Mouse (Mus musculus): ENCODE data around the gene Spsb2. TPM values are rescaled to one million over a fixed set of nuclear protein-coding genes. Genes with fewer than 3 reads are reported as not detected.

Gene Spsb2
- total RNA-seq, 1 experiment, result 10.1 TPM

- TF ChIP-seq MAFK (IDR thresholded peaks at IDR 0.05; ENCODE audit: insufficient read depth, low read depth, low read length) (no peak), ZNF384 (IDR thresholded peaks at IDR 0.05; ENCODE audit: low read depth, low read length) (no peak), HCFC1 (IDR thresholded peaks at IDR 0.05; ENCODE audit: borderline replicate concordance, insufficient read depth, low read length) (no peak), CHD2 (IDR thresholded peaks at IDR 0.05; ENCODE audit: low read depth, low read length) (no peak), ZC3H11A (IDR thresholded peaks at IDR 0.05; ENCODE audit: borderline replicate concordance, low read depth, low read length) (no peak)
- H3K36me3 ChIP-seq (ENCODE audit: control insufficient read depth, insufficient read depth, low read length, poor library complexity, severe bottlenecking), result no peaks in the 10 kb centered on the region
- no peak overlapping the region for H3K27ac ChIP-seq (ENCODE audit: insufficient read depth, low read depth, low read length, poor library complexity, severe bottlenecking)
- H3K9me3 ChIP-seq (ENCODE audit: control insufficient read depth, insufficient read depth, low read depth, low read length), result no peaks in the 10 kb centered on the region
- in situ Hi-C loops (cut with MboI; ENCODE audit: low sequenced_read_pairs in 2 of 2, unreplicated experiment in 2 of 2), result no loop called here
- no peak for DNase-seq (ENCODE audit: low read depth, low spot score)
- peaks cover 3 to 23% of the 10 kb centered on the region in 2 experiments for H3K4me1 ChIP-seq (ENCODE audit: control insufficient read depth in 2 of 2, insufficient read depth in 2 of 2, low read length in 2 of 2, poor library complexity in 1 of 2)
- H3K9ac ChIP-seq (ENCODE audit: insufficient read depth, low read depth, low read length, poor library complexity, severe bottlenecking), result peak overlapping the region; percentile 15; the same call in 1 of the 2 replicates
- H3K4me3 ChIP-seq (ENCODE audit: insufficient read depth in 1 of 2, low read depth in 1 of 2, low read length in 2 of 2, poor library complexity in 1 of 2, severe bottlenecking in 1 of 2), result peak overlapping the region in 1 of 2 experiments; percentile 65; a peak in 3 of 4 replicates
These were observed 40.9 kb upstream of the Spsb2 start for GRCm38 (mm10) chr6:124767536-124767919.

GRCm38 (mm10) chr6:124767920-124768703 lies 40.3 kb upstream of the Spsb2 start:
- no peaks in the 10 kb centered on the region for H3K9me3 ChIP-seq (ENCODE audit: control insufficient read depth, insufficient read depth, low read depth, low read length)
- H3K4me1 ChIP-seq (ENCODE audit: control insufficient read depth in 2 of 2, insufficient read depth in 2 of 2, low read length in 2 of 2, poor library complexity in 1 of 2), result peaks cover 3 to 23% of the 10 kb centered on the region in 2 experiments
- DNase-seq (ENCODE audit: low read depth, low spot score), result peak; percentile 68
- TF ChIP-seq ZNF384 (IDR thresholded peaks at IDR 0.05; ENCODE audit: low read depth, low read length), result no peak
- TF ChIP-seq HCFC1 (IDR thresholded peaks at IDR 0.05; ENCODE audit: borderline replicate concordance, insufficient read depth, low read length), result no peak
- TF ChIP-seq MAFK (IDR thresholded peaks at IDR 0.05; ENCODE audit: insufficient read depth, low read depth, low read length), result no peak
- TF ChIP-seq ZC3H11A (IDR thresholded peaks at IDR 0.05; ENCODE audit: borderline replicate concordance, low read depth, low read length), result no peak
- TF ChIP-seq CHD2 (IDR thresholded peaks at IDR 0.05; ENCODE audit: low read depth, low read length), result no peak
- no peaks in the 10 kb centered on the region for H3K36me3 ChIP-seq (ENCODE audit: control insufficient read depth, insufficient read depth, low read length, poor library complexity, severe bottlenecking)
- in situ Hi-C loops (cut with MboI; ENCODE audit: low sequenced_read_pairs in 2 of 2, unreplicated experiment in 2 of 2), result no loop called here
- H3K4me3 ChIP-seq (ENCODE audit: insufficient read depth in 1 of 2, low read depth in 1 of 2, low read length in 2 of 2, poor library complexity in 1 of 2, severe bottlenecking in 1 of 2), result peak overlapping the region; percentile 54 to 65
- peak overlapping the region; percentile 15 for H3K9ac ChIP-seq (ENCODE audit: insufficient read depth, low read depth, low read length, poor library complexity, severe bottlenecking)
- H3K27ac ChIP-seq (ENCODE audit: insufficient read depth, low read depth, low read length, poor library complexity, severe bottlenecking), result no peak overlapping the region

DNA sequence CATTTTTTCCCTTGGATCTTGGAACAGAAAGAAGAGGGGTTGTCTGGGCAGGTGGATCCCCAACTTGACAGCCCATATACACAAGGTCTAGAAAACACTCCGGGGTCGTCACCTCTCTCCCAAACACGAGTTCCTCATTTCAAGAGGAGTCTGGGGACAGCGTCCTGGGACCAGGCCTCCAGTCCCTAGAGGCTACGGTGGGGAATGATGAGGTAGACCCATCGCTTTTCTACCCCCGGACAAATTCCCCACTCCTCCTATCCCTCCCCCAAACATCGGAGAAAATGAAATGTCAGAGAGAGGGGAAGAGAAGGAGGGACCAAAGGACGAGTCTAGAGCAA lies 39.8 kb upstream of the Spsb2 start:
- no peak for DNase-seq (ENCODE audit: low read depth, low spot score)
- no peaks in the 10 kb centered on the region for H3K9me3 ChIP-seq (ENCODE audit: control insufficient read depth, insufficient read depth, low read depth, low read length)
- no peaks in the 10 kb centered on the region for H3K36me3 ChIP-seq (ENCODE audit: control insufficient read depth, insufficient read depth, low read length, poor library complexity, severe bottlenecking)
- in situ Hi-C loops (cut with MboI; ENCODE audit: low sequenced_read_pairs in 2 of 2, unreplicated experiment in 2 of 2), result no loop called here
- H3K27ac ChIP-seq (ENCODE audit: insufficient read depth, low read depth, low read length, poor library complexity, severe bottlenecking), result no peak overlapping the region
- peaks cover 3 to 23% of the 10 kb centered on the region in 2 experiments for H3K4me1 ChIP-seq (ENCODE audit: control insufficient read depth in 2 of 2, insufficient read depth in 2 of 2, low read length in 2 of 2, poor library complexity in 1 of 2)
- no peak overlapping the region for H3K9ac ChIP-seq (ENCODE audit: insufficient read depth, low read depth, low read length, poor library complexity, severe bottlenecking)
- TF ChIP-seq ZNF384 (IDR thresholded peaks at IDR 0.05; ENCODE audit: low read depth, low read length) (no peak), MAFK (IDR thresholded peaks at IDR 0.05; ENCODE audit: insufficient read depth, low read depth, low read length) (no peak)
- peak overlapping the region; percentile 54 to 65; a peak in 3 of 4 replicates for H3K4me3 ChIP-seq (ENCODE audit: insufficient read depth in 1 of 2, low read depth in 1 of 2, low read length in 2 of 2, poor library complexity in 1 of 2, severe bottlenecking in 1 of 2)

DNA sequence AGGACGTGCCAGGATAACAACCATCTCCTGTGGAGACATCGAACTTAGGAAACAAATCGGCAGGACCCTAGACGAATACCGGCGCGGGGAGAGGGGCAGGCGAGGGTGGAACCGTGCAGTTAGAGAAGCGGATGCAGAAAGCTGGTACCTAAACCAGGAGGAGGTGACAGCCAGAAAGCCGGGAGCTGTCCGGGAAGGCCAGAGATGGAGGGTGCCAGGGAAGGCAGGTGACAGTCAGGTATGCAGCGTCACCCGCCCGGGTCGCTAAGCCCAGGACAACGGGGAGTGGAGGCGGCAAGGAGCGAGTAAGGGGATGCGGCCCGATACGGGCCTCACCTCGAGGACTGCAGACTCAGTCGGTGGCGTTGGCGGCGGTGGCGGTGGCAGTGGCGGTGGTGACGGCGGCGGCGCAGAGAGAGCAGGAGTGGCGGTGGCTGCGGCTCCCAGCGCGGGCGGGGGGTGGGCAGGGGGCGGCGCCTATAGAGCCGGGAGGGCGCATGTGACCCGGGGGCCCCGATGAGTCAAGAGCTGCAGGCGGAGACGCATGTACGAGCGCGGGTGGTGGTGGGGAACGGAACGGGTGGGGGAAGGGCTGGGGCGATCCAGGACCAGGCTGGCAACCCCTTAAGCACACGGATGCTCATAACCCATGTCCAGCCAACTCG lies 39.2 kb upstream of the Spsb2 start, which contains the start of gene Eno2:
Gene Eno2 (minus strand): TSS at position 573 of the 665 bp plus-strand sequence.
- H3K27ac ChIP-seq (ENCODE audit: insufficient read depth, low read depth, low read length, poor library complexity, severe bottlenecking), result no peak within 1 kb of the TSS
- TF ChIP-seq HCFC1 (IDR thresholded peaks at IDR 0.05; ENCODE audit: borderline replicate concordance, insufficient read depth, low read length) (no peak), MAFK (IDR thresholded peaks at IDR 0.05; ENCODE audit: insufficient read depth, low read depth, low read length) (no peak), ZC3H11A (IDR thresholded peaks at IDR 0.05; ENCODE audit: borderline replicate concordance, low read depth, low read length) (no peak), CHD2 (IDR thresholded peaks at IDR 0.05; ENCODE audit: low read depth, low read length) (no peak), ZNF384 (IDR thresholded peaks at IDR 0.05; ENCODE audit: low read depth, low read length) (no peak)

More for the DNA sequence above, 39.2 kb upstream of the Spsb2 start, which contains the start of gene Eno2:
- DNase-seq (ENCODE audit: low read depth, low spot score), result no peak
- H3K4me3 ChIP-seq (ENCODE audit: insufficient read depth in 1 of 2, low read depth in 1 of 2, low read length in 2 of 2, poor library complexity in 1 of 2, severe bottlenecking in 1 of 2), result peak within 1 kb of the TSS; percentile 54 to 65
- no peaks in the 10 kb centered on the region for H3K9me3 ChIP-seq (ENCODE audit: control insufficient read depth, insufficient read depth, low read depth, low read length)
- in situ Hi-C loops (cut with MboI; ENCODE audit: low sequenced_read_pairs in 2 of 2, unreplicated experiment in 2 of 2), result no loop called here
- H3K4me1 ChIP-seq (ENCODE audit: control insufficient read depth in 2 of 2, insufficient read depth in 2 of 2, low read length in 2 of 2, poor library complexity in 1 of 2), result peaks cover 3 to 23% of the 10 kb centered on the region in 2 experiments
- peak within 1 kb of the TSS; percentile 15 for H3K9ac ChIP-seq (ENCODE audit: insufficient read depth, low read depth, low read length, poor library complexity, severe bottlenecking)
- H3K36me3 ChIP-seq (ENCODE audit: control insufficient read depth, insufficient read depth, low read length, poor library complexity, severe bottlenecking), result no peaks in the 10 kb centered on the region
